Mouse (Mus musculus): Measurements from ENCODE around the gene Gm47985. TPM values are rescaled to one million over a fixed set of nuclear protein-coding genes. Genes with fewer than 3 reads are reported as not detected.
"Not testable (repeated sequence)": the region's sequence is repeated elsewhere in the genome, so short reads cannot be mapped to it uniquely, and the experiment has no call there.

Gm47985 gene
- total RNA-seq, 2 experiments from 2014 or later, result not detected

DNA sequence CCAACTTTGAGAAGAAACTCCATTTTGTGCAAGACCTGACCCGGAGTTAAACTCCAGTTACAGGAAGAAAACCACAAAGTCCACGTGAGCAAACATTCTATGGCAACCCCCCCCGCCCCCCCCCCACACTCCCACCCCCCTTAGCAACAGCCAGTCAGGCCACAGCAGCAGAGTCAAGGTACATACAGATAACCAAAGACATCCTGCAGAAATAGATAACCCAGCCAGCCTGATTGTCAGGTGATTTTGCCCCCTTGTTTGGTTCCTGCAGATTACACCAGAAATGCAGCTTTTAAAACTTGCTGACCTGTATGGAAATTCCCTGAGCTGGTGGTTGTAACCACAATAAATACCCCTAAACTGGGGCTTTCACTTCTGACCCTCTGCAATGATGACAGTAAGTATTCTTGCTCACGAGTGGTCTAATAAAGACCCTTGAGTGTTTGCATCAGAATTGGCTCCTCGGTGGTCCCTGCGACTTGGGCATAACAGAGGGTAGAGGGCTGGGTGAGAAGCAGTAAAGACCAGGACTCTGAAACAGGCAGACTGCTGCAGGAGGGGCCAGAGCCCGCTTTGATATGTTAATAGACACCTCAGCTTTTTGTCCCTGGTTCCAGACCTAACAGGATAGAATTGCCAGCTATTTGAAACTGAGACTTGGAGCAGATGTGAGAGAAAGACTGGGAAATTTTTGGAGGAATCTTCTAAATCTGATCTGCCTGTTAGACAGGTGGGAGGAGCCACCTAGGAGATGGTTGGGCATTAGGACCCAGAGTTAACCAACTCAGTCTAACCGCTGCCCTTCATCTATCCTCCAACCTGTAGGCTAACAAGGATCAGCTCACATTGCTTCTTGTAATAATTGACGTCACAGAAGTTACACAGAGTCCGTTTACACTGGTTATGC, 5.1 kb upstream of the Gm47985 start:
- intact Hi-C loops (cut with DNase I), result no loop called here
- DNase-seq, result no peak

DNA sequence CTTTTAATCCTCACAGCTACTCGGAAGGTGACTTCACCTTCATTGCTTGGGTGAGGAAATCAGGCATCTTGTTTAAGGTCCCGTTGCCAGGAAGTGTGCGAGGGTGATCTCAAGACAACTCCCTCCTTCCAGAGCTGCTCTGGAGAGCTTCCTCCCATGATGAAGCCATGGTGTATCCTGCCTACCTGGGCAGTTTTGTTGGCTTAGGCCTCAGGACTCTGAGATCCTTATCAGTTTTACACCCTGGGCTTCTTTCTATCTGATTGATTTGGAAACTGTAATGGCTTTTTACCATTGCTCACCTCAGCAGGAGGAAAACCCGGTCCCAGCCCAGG, 4.4 kb upstream of the Gm47985 start:
- DNase-seq, result no peak
- intact Hi-C loops (cut with DNase I), result no loop called here

DNA sequence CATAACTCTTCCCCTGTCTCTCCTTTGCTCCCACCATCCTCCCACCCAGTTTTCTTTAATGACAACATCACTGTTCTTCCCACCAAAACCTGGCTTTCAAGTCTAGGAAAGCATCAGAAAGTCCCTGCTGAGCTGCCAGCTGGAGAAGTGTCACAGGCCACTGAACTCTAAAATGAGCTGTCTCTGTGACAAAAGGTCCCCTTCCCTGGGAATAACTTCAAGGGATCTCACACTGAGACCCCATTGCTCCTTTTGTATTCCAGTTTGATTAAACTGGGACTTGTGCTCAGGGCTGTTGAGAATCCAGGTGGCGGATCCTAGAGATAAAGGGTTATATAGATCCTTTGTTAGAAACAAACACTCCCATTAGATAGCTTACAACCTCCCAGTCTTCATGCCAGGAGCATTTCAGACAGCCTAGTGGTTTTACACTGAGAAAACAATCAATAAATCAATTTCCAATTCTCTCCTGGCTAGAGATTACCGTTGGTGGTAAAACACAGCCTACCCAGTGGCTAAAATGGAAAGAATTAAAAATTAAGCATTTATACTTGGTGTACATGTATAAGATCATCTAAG, 3.7 kb upstream of the Gm47985 start:
- DNase-seq, result no peak
- intact Hi-C loops (cut with DNase I), result no loop called here

DNA sequence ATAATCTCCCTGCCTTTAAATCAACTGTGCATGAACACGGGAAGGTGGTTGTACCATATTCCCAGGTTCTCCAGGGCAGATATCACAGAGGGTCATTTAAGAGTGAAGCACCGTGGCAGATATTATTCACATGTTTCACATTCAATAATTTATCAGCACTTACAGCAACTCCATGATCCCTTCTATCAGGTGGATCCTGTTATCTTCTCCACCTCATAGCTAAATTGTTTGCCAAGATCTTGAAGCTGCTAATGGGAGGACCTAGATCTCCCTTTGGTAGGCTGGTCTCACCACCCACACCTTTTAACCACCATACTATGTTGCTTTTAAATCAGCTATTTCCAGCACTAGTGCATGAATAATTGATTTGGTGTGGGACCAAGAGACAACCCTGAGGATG, 2.2 kb upstream of the Gm47985 start:
- DNase-seq, result no peak

DNA sequence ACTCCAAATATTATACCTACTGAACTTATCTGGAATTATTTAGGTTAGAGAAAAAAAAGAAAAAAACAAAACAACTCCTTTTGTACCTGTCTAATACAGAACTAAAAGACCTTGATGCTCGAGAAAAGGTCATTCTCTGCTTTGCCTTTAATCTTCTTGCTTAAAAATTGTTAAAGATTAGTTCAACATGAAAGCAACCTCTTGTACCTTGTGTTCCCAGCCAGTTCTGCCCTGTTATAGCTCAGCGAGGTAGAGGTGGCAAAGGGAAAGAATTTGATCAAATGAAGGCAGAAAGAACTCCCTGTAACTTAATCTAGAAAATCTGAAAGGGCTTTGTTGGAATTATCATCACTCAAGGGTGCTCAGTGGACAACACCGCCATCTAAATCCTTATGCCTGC, 3.8 kb downstream of the Gm47985 start:
- intact Hi-C loops (cut with DNase I); DNase-seq: not testable (repeated sequence)

More for the DNA sequence above, 2.2 kb upstream of the Gm47985 start:
- intact Hi-C loops (cut with DNase I), result no loop called here

DNA sequence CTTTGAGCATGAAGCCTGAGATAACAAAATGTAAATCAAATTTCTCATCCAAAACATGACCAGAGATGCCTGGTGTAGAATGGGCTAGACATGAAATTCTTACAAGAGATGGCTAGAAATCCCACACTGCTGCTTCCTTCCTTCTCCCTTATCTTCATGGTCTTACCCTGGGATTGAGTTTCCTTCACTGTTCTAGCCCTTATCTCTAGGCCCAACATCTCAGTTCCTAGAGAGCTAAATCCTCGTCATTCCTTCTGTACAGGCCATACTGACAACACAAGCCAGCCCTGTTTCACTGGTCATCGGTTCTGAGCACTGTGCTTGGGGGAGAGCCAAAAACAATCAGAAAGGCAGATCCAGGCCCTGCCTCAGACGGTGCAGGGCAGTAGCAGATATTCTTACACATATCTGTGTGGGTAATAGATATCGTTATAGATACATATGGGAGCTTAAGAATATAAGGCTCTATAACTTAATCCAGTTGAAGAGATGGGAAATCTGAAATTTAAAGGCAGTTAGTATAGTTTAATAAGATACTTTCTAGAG, 4.6 kb downstream of the Gm47985 start:
- DNase-seq; intact Hi-C loops (cut with DNase I): not testable (repeated sequence)

DNA sequence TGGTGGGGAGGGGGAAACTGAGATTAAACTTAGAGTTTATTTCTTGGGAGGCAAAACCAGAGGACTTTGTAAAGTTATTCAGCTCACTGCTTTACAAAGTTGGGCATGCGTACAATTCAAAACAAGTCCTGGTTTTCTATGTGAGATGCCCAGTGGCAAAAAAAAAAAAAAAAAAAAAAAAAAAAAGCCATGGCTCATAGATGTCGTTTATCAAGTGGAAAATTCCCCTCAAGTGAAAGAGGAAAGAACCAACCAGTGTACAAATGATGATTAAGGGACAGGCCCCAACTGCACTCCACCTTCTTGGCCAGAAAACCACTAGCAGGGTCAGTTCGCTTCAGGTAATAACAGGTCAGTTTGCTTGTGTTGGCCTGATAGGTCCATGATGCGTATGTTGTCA, 6.1 kb downstream of the Gm47985 start:
- intact Hi-C loops (cut with DNase I), result no loop called here
- DNase-seq, result no peak

DNA sequence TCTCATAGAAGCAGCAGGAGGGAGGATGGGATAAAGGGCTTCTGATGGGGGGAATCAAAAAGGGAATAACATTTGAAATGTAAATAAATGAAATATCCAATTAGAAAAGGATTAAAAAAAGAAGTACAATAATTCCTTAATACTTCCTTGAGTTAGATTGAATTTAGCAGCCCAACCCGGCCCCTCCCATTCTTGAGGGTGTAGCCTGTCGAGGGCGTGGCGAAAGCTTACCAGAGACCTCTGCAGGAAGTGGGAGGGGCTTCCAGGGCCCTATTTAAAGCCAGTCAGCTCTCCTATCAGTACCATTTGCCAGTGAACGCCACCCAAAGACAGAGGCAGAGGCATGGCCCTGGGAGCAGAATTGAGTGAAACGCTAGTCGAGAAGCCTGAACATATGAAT, 9.7 kb downstream of the Gm47985 start, which contains the start of gene Gm8947:
TSS of gene Gm8947 (plus strand) at position 302 of the 400 bp plus-strand sequence.
- DNase-seq; intact Hi-C loops (cut with DNase I): not testable (repeated sequence)

DNA sequence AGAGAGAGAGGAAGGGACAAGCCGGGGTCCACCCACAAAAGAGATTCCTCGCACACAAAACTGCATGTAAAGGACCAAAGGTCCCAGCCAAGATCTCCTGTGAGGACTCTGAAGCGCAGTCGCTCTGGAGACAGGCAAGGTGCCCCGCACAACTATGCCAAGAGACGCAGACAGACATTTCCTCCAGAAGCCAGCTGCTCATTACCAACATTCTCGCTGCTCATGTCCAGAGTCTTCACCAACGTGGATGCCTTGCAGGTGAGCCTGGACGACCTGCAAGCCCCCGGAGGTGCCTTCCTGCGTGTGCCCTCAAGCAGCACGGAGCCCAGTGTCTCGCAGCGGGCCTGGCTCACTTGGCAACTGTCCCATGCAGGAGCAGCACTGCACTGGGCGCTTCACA, 10.4 kb downstream of the Gm47985 start:
- DNase-seq; intact Hi-C loops (cut with DNase I): not testable (repeated sequence)

DNA sequence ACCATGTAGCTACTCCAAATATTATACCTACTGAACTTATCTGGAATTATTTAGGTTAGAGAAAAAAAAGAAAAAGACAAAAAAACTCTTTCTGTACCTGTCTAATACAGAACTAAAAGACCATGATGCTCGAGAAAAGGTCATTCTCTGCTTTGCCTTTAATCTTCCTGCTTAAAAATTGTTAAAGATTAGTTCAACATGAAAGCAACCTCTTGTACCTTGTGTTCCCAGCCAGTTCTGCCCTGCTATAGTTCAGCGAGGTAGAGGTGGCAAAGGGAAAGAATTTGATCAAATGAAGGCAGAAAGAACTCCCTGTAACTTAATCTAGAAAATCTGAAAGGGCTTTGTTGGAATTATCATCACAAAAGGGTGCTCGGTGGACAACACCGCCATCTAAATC, 13.6 kb downstream of the Gm47985 start:
- intact Hi-C loops (cut with DNase I), result not testable (repeated sequence)

DNA sequence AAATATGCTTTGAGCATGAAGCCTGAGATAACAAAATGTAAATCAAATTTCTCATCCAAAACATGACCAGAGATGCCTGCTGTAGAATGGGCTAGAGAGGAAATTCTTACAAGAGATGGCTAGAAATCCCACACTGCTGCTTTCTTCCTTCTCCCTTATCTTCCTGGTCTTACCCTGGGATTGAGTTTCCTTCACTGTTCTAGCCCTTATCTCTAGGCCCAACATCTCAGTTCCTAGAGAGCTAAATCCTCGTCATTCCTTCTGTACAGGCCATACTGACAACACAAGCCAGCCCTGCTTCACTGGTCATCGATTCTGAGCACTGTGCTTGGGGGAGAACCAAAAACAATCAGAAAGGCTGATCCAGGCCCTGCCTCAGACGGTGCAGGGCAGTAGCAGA, 14.4 kb downstream of the Gm47985 start:
- DNase-seq; intact Hi-C loops (cut with DNase I): not testable (repeated sequence)

More for the DNA sequence above, 13.6 kb downstream of the Gm47985 start:
- not testable (repeated sequence) for DNase-seq

DNA sequence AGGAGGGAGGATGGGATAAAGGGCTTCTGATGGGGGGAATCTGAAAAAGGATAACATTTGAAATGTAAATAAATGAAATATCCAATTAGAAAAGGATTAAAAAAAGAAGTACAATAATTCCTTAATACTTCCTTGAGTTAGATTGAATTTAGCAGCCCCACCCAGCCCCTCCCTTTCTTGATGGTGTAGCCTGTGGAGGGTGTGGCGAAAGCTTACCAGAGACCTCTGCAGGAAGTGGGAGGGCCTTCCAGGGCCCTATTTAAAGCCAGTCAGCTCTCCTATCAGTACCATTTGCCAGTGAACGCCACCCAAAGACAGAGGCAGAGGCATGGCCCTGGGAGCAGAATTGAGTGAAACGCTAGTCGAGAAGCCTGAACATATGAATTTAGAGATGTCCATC, 15.8 kb downstream of the Gm47985 start, which contains the start of gene Gm47995:
TSS of gene Gm47995 (plus strand) at position 329 of the 400 bp plus-strand sequence.
- intact Hi-C loops (cut with DNase I); DNase-seq: not testable (repeated sequence)

DNA sequence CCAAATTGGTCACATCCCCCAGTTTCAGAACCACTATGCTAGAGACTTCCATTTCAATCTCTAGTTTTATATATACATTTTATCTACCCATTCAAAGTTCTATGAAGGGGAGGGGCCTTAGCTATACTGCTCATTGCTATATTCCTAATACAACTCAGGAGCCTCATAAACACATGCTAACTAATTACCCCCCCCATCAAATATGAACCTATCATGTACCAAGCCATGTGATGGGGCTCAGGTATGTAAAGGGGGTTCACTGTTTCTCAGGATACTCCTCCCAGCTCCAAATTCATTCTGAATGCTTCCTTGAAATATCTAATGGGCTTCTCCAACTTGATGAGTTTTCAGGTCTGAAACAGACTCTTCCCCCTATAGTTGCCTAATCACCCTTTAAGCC, 18.3 kb downstream of the Gm47985 start:
- intact Hi-C loops (cut with DNase I); DNase-seq: not testable (repeated sequence)

DNA sequence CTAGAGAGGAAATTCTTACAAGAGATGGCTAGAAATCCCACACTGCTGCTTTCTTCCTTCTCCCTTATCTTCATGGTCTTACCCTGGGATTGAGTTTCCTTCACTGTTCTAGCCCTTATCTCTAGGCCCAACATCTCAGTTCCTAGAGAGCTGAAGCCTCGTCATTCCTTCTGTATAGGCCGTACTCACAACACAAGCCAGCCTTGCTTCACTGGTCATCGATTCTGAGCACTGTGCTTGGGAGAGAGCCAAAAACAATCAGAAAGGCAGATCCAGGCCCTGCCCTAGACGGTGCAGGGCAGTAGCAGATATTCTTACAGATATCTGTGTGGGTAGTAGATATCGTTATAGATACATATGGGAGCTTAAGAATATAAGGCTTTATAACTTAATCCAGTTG, 20.4 kb downstream of the Gm47985 start:
- intact Hi-C loops (cut with DNase I), result not testable (repeated sequence)

DNA sequence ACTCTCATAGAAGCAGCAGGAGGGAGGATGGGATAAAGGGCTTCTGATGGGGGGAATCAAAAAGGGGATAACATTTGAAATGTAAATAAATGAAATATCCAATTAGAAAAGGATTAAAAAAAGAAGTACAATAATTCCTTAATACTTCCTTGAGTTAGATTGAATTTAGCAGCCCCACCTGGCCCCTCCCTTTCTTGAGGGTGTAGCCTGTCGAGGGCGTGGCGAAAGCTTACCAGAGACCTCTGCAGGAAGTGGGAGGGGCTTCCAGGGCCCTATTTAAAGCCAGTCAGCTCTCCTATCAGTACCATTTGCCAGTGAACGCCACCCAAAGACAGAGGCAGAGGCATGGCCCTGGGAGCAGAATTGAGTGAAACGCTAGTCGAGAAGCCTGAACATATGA, 21.5 kb downstream of the Gm47985 start, which contains the start of gene 3110040M04Rik:
TSS of gene 3110040M04Rik (plus strand) at position 304 of the 400 bp plus-strand sequence.
- intact Hi-C loops (cut with DNase I); DNase-seq: not testable (repeated sequence)

More for the DNA sequence above, 20.4 kb downstream of the Gm47985 start:
- not testable (repeated sequence) for DNase-seq

DNA sequence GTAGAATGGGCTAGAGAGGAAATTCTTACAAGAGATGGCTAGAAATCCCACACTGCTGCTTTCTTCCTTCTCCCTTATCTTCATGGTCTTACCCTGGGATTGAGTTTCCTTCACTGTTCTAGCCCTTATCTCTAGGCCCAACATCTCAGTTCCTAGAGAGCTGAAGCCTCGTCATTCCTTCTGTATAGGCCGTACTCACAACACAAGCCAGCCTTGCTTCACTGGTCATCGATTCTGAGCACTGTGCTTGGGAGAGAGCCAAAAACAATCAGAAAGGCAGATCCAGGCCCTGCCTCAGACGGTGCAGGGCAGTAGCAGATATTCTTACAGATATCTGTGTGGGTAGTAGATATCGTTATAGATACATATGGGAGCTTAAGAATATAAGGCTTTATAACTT, 26.2 kb downstream of the Gm47985 start:
- DNase-seq; intact Hi-C loops (cut with DNase I): not testable (repeated sequence)

DNA sequence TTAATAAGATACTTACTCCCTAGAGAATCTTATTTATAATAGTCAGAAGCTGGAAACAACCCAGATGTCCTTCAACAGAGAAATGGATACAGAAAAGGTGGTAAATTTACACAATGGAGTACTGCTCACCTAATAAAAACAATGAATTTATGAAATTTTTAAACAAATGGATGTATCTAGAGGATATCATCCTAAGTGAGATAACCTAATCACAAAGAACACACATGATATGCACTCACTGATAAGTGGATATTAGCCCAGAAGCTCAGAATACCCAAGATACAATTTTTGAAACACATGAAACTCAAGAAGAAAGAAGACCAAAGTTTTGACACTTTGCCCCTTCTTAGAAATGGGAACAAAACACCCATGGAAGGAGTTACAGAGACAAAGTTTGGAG, 26.6 kb downstream of the Gm47985 start:
- DNase-seq; intact Hi-C loops (cut with DNase I): not testable (repeated sequence)

DNA sequence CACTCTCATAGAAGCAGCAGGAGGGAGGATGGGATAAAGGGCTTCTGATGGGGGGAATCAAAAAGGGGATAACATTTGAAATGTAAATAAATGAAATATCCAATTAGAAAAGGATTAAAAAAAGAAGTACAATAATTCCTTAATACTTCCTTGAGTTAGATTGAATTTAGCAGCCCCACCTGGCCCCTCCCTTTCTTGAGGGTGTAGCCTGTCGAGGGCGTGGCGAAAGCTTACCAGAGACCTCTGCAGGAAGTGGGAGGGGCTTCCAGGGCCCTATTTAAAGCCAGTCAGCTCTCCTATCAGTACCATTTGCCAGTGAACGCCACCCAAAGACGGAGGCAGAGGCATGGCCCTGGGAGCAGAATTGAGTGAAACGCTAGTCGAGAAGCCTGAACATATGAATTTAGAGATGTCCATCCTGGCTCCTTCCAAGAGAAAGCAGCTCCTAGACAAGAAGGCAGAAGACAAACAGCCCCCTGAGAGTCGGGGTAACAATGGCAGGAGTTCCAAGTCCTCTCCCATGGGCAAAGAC, 27.6 kb downstream of the Gm47985 start, which contains the start of gene Gm47996:
TSS of gene Gm47996 (plus strand) at position 308 of the 532 bp plus-strand sequence.
- intact Hi-C loops (cut with DNase I); DNase-seq: not testable (repeated sequence)

DNA sequence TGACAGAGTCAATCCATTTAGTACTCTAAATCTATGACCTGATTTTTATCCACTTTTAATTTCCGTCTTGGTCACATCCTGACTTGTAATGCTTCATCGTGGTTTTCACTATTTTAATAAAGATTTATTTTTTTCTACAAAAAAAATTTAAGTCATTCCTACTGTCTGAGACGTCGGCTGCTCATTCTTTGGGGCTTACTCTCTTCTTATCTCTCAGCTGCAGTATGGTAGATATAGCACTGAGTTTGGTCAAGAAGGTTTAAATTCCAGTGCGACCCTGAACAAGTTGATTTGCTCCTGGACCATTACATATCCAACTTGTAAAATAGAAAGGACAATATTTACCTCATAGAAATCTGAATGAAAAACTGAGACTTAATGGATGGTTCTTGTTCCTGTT, 29.3 kb downstream of the Gm47985 start:
- DNase-seq; intact Hi-C loops (cut with DNase I): not testable (repeated sequence)

DNA sequence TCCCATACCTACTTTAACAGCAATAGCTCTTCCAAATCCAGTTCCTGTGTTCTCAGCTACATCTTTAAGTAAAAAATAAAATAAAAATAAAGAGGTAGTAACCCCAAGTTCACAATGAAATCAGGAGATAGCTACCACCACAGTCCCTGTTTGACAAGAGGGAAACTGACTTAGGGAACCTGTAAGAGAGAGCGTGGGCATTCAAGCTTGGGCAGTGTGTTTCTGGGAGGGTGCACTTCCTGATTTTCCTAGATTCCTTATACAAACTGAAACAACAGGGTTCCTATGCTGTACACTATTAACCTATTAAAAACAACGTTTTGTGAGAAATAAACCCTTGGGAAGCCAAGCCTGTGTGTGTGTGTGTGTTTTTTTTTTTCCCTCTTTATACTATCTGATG, 32.5 kb downstream of the Gm47985 start:
- no peak for DNase-seq
- intact Hi-C loops (cut with DNase I), result no loop called here

DNA sequence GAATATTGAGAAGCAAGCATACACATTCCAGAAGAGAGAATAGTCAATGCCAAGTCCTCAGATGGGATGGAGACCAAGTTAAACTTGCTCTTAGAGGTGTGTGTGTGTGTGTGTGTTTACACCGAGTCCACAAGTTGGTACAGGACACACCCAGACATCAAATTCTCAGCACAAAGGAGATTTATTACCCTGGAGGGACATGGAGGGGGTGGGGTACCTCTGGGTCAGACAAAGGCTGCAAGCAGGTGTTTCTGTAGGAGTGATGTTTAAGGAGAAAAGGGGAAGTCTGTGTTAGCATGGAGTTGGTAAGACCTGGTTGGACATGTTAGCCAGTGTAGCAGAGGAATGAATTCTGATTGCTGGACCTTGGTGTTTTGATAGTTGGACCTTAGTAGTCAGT, 33.6 kb downstream of the Gm47985 start:
- no peak for DNase-seq
- intact Hi-C loops (cut with DNase I), result no loop called here
